Mouse (Mus musculus) lung, embryonic 15.5 days (tissue): ENCODE data around the gene Trappc12. TPM values are rescaled to one million over a fixed set of nuclear protein-coding genes. Genes with fewer than 3 reads are reported as not detected.
A peak's percentile ranks its signal among the peaks of the same experiment; 100 is the strongest.

Source experiments
- ATAC-seq: fragments of 200-750 bp; cut with Nextera tagmentation; 2 replicates; pipeline ENCODE4 v1.8.0; 2017; ENCODE audit warnings: moderate number of reproducible peaks, borderline replicate concordance; ENCODE audit not compliant: low FRiP score, low TSS enrichment; ENCODE audit errors: extremely low read depth
- H3K27ac ChIP-seq: fragments of 300-500 bp; sonication (generic); 2 replicates; pipeline ENCODE4 v1.5.1; 2015; ENCODE audit warnings: moderate library complexity, mild to moderate bottlenecking, inconsistent platforms
- H3K27me3 ChIP-seq: fragments of 300-500 bp; sonication (generic); 2 replicates; pipeline ENCODE4 v1.6.1; 2015; ENCODE audit warnings: inconsistent platforms
- H3K36me3 ChIP-seq: fragments of 300-500 bp; sonication (generic); 2 replicates; pipeline ENCODE4 v1.6.1; 2015; ENCODE audit warnings: inconsistent platforms
- H3K4me1 ChIP-seq: fragments of 300-500 bp; sonication (generic); 2 replicates; pipeline ENCODE4 v1.6.1; 2015; ENCODE audit warnings: inconsistent platforms
- H3K4me2 ChIP-seq: fragments of 300-500 bp; sonication (generic); 2 replicates; pipeline ENCODE4 v1.6.1; 2015; ENCODE audit warnings: inconsistent platforms, mild to moderate bottlenecking, moderate library complexity
- H3K4me3 ChIP-seq: fragments of 300-500 bp; sonication (generic); 2 replicates; pipeline ENCODE4 v1.5.1; 2015; ENCODE audit warnings: mild to moderate bottlenecking, inconsistent platforms
- H3K9ac ChIP-seq: fragments of 300-500 bp; sonication (generic); 2 replicates; pipeline ENCODE4 v1.6.1; 2015; ENCODE audit warnings: inconsistent platforms
- H3K9me3 ChIP-seq: fragments of 300-500 bp; sonication (generic); 2 replicates; pipeline ENCODE4 v1.6.1; 2016; ENCODE audit warnings: inconsistent platforms
- WGBS: fragments of 180-500 bp; shearing (Covaris S2); methylation state at CpG from one replicate; pipeline ENCODE4 v1.1.7; 2015; 5-methylcytosine and 5-hydroxymethylcytosine counted together
- polyA plus RNA-seq: library from polyadenylated mRNA; unstranded; fragments of >200 nt; fragmentation: Nextera tagmentation; extraction: Ambion mirVana; gene quantifications from 2 replicates; pipeline ENCODE4 v1.2.1, GENCODE M21; 2015

The Trappc12 gene
- polyA plus RNA-seq, result 38.3 and 41.5 TPM in 2 replicates

- Histone ChIP-seq H3K4me3 (peak within 1 kb of the TSS; percentile 73), H3K4me1 (peaks cover 18% of the 10 kb centered on the region), H3K27ac (0 out of 2 replicates have a peak within 1 kb of the TSS, but pooled peaks have one; percentile 25), H3K4me2 (peak within 1 kb of the TSS; percentile 81), H3K36me3 (peaks cover 16% of the 10 kb centered on the region), H3K9ac (peak within 1 kb of the TSS; percentile 66), H3K27me3 (no peaks in the 10 kb centered on the region), H3K9me3 (no peaks in the 10 kb centered on the region)
- under 1% methylated on average over 41 of the region's 41 CpGs for WGBS
- peak; percentile 91 for ATAC-seq
Observed at GRCm38 (mm10) chr12:28750021-28750633, at the start of gene Trappc12. Gene Trappc12 (minus strand): TSS chr12:28750472.

GRCm38 (mm10) chr12:28799798-28800411 lies 49.6 kb upstream of the Trappc12 start:
- Histone ChIP-seq H3K27ac (no peak overlapping the region), H3K36me3 (no peaks in the 10 kb centered on the region), H3K4me1 (no peaks in the 10 kb centered on the region), H3K4me3 (no peak overlapping the region), H3K4me2 (no peak overlapping the region), H3K27me3 (no peaks in the 10 kb centered on the region), H3K9me3 (no peaks in the 10 kb centered on the region), H3K9ac (no peak overlapping the region)
- WGBS, result 66% methylated on average over 11 of the region's 11 CpGs
- no peak for ATAC-seq

GRCm38 (mm10) chr12:28796881-28797420 lies 46.7 kb upstream of the Trappc12 start:
- no peak for ATAC-seq
- no peaks in the 10 kb centered on the region for H3K4me1 ChIP-seq
- no peak overlapping the region for H3K4me2 ChIP-seq
- no peaks in the 10 kb centered on the region for H3K36me3 ChIP-seq
- H3K27me3 ChIP-seq, result no peaks in the 10 kb centered on the region
- no peak overlapping the region for H3K9ac ChIP-seq
- H3K9me3 ChIP-seq, result no peaks in the 10 kb centered on the region
- no peak overlapping the region for H3K4me3 ChIP-seq
- H3K27ac ChIP-seq, result no peak overlapping the region

GRCm38 (mm10) chr12:28795041-28795440 lies 44.8 kb upstream of the Trappc12 start:
- H3K4me2 ChIP-seq, result no peak overlapping the region
- H3K36me3 ChIP-seq, result no peaks in the 10 kb centered on the region
- no peak overlapping the region for H3K4me3 ChIP-seq
- no peaks in the 10 kb centered on the region for H3K27me3 ChIP-seq
- H3K4me1 ChIP-seq, result no peaks in the 10 kb centered on the region
- H3K9ac ChIP-seq, result no peak overlapping the region
- 68% methylated on average over 3 of the region's 3 CpGs for whole genome bisulfite sequencing
- H3K9me3 ChIP-seq, result no peaks in the 10 kb centered on the region
- ATAC-seq, result no peak
- H3K27ac ChIP-seq, result no peak overlapping the region

GRCm38 (mm10) chr12:28793715-28794114 lies 43.4 kb upstream of the Trappc12 start:
- ATAC-seq, result no peak
- H3K36me3 ChIP-seq, result no peaks in the 10 kb centered on the region

GRCm38 (mm10) chr12:28792613-28793012 lies 42.3 kb upstream of the Trappc12 start:
- Histone ChIP-seq H3K4me3 (no peak overlapping the region), H3K4me1 (no peaks in the 10 kb centered on the region), H3K27me3 (no peaks in the 10 kb centered on the region), H3K36me3 (no peaks in the 10 kb centered on the region), H3K27ac (no peak overlapping the region), H3K4me2 (no peak overlapping the region), H3K9me3 (no peaks in the 10 kb centered on the region), H3K9ac (no peak overlapping the region)
- 66% methylated on average over 3 of the region's 3 CpGs for WGBS
- no peak for ATAC-seq

More at GRCm38 (mm10) chr12:28793715-28794114, 43.4 kb upstream of the Trappc12 start:
- WGBS, result 51% methylated on average over 2 of the region's 2 CpGs
- Histone ChIP-seq H3K9me3 (no peaks in the 10 kb centered on the region), H3K4me1 (no peaks in the 10 kb centered on the region), H3K27me3 (no peaks in the 10 kb centered on the region), H3K4me2 (no peak overlapping the region), H3K9ac (no peak overlapping the region), H3K27ac (no peak overlapping the region), H3K4me3 (no peak overlapping the region)

- ATAC-seq, result no peak
- Histone ChIP-seq H3K4me2 (no peak overlapping the region), H3K4me3 (no peak overlapping the region), H3K9ac (no peak overlapping the region), H3K9me3 (no peaks in the 10 kb centered on the region), H3K36me3 (no peaks in the 10 kb centered on the region), H3K27me3 (no peaks in the 10 kb centered on the region), H3K4me1 (no peaks in the 10 kb centered on the region), H3K27ac (no peak overlapping the region)
- WGBS, result 88% methylated on average over 6 of the region's 6 CpGs
Observed at GRCm38 (mm10) chr12:28786310-28786709, 36.0 kb upstream of the Trappc12 start.

- no peaks in the 10 kb centered on the region for H3K9me3 ChIP-seq
- ATAC-seq, result no peak
- H3K36me3 ChIP-seq, result no peaks in the 10 kb centered on the region
- no peak overlapping the region for H3K4me2 ChIP-seq
- H3K9ac ChIP-seq, result no peak overlapping the region
- H3K4me3 ChIP-seq, result no peak overlapping the region
- H3K4me1 ChIP-seq, result no peaks in the 10 kb centered on the region
- H3K27ac ChIP-seq, result no peak overlapping the region
- no peaks in the 10 kb centered on the region for H3K27me3 ChIP-seq
- 9% methylated on average over 1 of the region's 1 CpGs for WGBS
Observed at GRCm38 (mm10) chr12:28785299-28785698, 35.0 kb upstream of the Trappc12 start.

GRCm38 (mm10) chr12:28784864-28785263 lies 34.6 kb upstream of the Trappc12 start:
- H3K36me3 ChIP-seq, result no peaks in the 10 kb centered on the region
- ATAC-seq, result no peak
- no peaks in the 10 kb centered on the region for H3K9me3 ChIP-seq
- H3K4me3 ChIP-seq, result no peak overlapping the region
- no peak overlapping the region for H3K4me2 ChIP-seq
- WGBS, result 47% methylated on average over 8 of the region's 8 CpGs
- no peak overlapping the region for H3K27ac ChIP-seq
- no peaks in the 10 kb centered on the region for H3K27me3 ChIP-seq
- H3K9ac ChIP-seq, result no peak overlapping the region
- no peaks in the 10 kb centered on the region for H3K4me1 ChIP-seq

GRCm38 (mm10) chr12:28784355-28784754 lies 34.1 kb upstream of the Trappc12 start:
- Histone ChIP-seq H3K9ac (no peak overlapping the region), H3K9me3 (no peaks in the 10 kb centered on the region), H3K27me3 (no peaks in the 10 kb centered on the region), H3K4me2 (no peak overlapping the region), H3K4me1 (no peaks in the 10 kb centered on the region), H3K36me3 (no peaks in the 10 kb centered on the region), H3K27ac (no peak overlapping the region), H3K4me3 (no peak overlapping the region)
- 29% methylated on average over 4 of the region's 4 CpGs for WGBS
- ATAC-seq, result no peak

GRCm38 (mm10) chr12:28782637-28783036 lies 32.4 kb upstream of the Trappc12 start:
- WGBS, result 84% methylated on average over 3 of the region's 3 CpGs
- Histone ChIP-seq H3K27ac (no peak overlapping the region), H3K9me3 (no peaks in the 10 kb centered on the region), H3K4me2 (no peak overlapping the region), H3K9ac (no peak overlapping the region), H3K27me3 (no peaks in the 10 kb centered on the region), H3K36me3 (no peaks in the 10 kb centered on the region), H3K4me1 (no peaks in the 10 kb centered on the region), H3K4me3 (no peak overlapping the region)
- 0 out of 2 replicates have a peak, but pooled peaks have one; percentile 27 for ATAC-seq

GRCm38 (mm10) chr12:28780180-28780579 lies 29.9 kb upstream of the Trappc12 start:
- Histone ChIP-seq H3K4me1 (no peaks in the 10 kb centered on the region), H3K9me3 (no peaks in the 10 kb centered on the region), H3K27me3 (no peaks in the 10 kb centered on the region), H3K4me3 (no peak overlapping the region), H3K36me3 (no peaks in the 10 kb centered on the region), H3K27ac (no peak overlapping the region), H3K4me2 (no peak overlapping the region), H3K9ac (no peak overlapping the region)
- ATAC-seq, result no peak
- WGBS, result 80% methylated on average over 7 of the region's 7 CpGs
